Mouse (Mus musculus): ENCODE data around the gene Rexo1. TPM values are rescaled to one million over a fixed set of nuclear protein-coding genes. Genes with fewer than 3 reads are reported as not detected.

The Rexo1 gene
- polyA plus RNA-seq, 2 experiments, result 10.7 to 19.1 TPM

DNA sequence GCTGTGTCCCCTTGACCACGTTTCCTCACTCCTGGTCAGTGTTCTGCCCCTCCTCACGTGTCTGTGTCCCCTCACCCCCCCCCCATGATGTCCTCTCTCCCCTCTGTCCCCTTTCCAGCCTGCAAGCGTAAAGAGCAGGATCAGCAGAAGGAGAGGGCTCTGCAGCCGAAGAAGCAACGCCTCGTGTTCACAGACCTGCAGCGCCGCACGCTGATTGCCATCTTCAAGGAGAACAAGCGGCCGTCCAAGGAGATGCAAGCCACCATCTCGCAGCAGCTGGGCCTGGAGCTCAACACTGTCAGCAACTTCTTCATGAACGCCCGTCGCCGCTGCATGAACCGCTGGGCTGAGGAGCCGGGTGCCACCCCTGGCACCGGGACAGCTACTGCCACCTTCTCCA, 47.6 kb downstream of the Rexo1 start:
- Histone ChIP-seq H3K27me3 (ENCODE audit: control insufficient read depth, insufficient read depth, low read length) (peaks cover 34% of the 10 kb centered on the region), H3K9me3 (ENCODE audit: control insufficient read depth, low read length) (no peaks in the 10 kb centered on the region), H3K9ac (replicated peaks) (no peak overlapping the region), H3K36me3 (replicated peaks; ENCODE audit: control insufficient read depth, insufficient read depth, low read depth) (no peaks in the 10 kb centered on the region), H3K27ac (no peak overlapping the region), H3K4me2 (ENCODE audit: low read depth) (no peak overlapping the region), H3K4me3 (ENCODE audit: insufficient read depth in 1 of 2, low read depth in 2 of 2, low read length in 2 of 2) (no peak overlapping the region), H3K4me1 (replicated peaks; ENCODE audit: control insufficient read depth in 2 of 2, insufficient read depth in 2 of 2, low read length in 1 of 2) (peaks cover 0 to 7% of the 10 kb centered on the region in 2 experiments; a peak in 2 of 4 replicates)
- TF ChIP-seq CTCF (IDR thresholded peaks at IDR 0.05; ENCODE audit: low read depth) (no peak), EP300 (IDR thresholded peaks at IDR 0.05; ENCODE audit: low read depth) (no peak)
- ATAC-seq (ENCODE audit: insufficient read depth) (no peak), DNase-seq (ENCODE audit: low read depth in 3 of 3, low spot score in 3 of 3) (no peak)
- WGBS (ENCODE audit: insufficient replicate concordance), result 20% methylated on average over 19 of the region's 19 CpGs

DNA sequence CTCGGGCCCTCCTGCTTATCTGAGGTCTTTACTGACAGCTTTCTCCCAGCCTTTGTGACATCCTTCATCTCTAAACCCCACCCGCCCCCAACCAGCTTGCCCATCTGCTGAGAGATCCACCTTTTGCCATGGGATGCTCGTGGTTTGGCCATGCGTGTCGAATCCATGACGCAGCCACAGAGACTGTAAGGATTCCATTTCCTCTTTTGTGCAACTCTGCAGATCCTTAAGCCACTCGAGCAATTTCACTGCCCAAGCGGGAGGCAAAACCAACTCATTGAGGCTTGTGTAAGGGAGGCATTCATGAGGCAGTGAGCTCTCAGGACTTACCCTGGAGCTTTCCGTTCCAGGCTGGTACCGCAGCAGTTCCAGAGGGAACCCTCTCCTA, 51.1 kb downstream of the Rexo1 start:
- no peak overlapping the region for H3K4me3 ChIP-seq (ENCODE audit: insufficient read depth in 1 of 2, low read depth in 2 of 2, low read length in 2 of 2)
- peaks cover 0 to 10% of the 10 kb centered on the region in 2 experiments; a peak in 2 of 4 replicates for H3K4me1 ChIP-seq (replicated peaks; ENCODE audit: control insufficient read depth in 2 of 2, insufficient read depth in 2 of 2, low read length in 1 of 2)
- no peaks in the 10 kb centered on the region for H3K36me3 ChIP-seq (replicated peaks; ENCODE audit: control insufficient read depth, insufficient read depth, low read depth)
- no peaks in the 10 kb centered on the region for H3K9me3 ChIP-seq (ENCODE audit: control insufficient read depth, low read length)
- ATAC-seq (ENCODE audit: insufficient read depth) (no peak), DNase-seq (ENCODE audit: low read depth in 3 of 3, low spot score in 3 of 3) (no peak)
- peak overlapping the region; percentile 66; the same call in 1 of the 2 replicates for H3K4me2 ChIP-seq (ENCODE audit: low read depth)
- WGBS (ENCODE audit: insufficient replicate concordance), result 32% methylated on average over 10 of the region's 10 CpGs
- no peak overlapping the region for H3K9ac ChIP-seq (replicated peaks)
- TF ChIP-seq EP300 (IDR thresholded peaks at IDR 0.05; ENCODE audit: low read depth) (no peak), CTCF (IDR thresholded peaks at IDR 0.05; ENCODE audit: low read depth) (no peak)
- H3K27me3 ChIP-seq (ENCODE audit: control insufficient read depth, insufficient read depth, low read length), result peaks cover 42% of the 10 kb centered on the region
- no peak overlapping the region for H3K27ac ChIP-seq

DNA sequence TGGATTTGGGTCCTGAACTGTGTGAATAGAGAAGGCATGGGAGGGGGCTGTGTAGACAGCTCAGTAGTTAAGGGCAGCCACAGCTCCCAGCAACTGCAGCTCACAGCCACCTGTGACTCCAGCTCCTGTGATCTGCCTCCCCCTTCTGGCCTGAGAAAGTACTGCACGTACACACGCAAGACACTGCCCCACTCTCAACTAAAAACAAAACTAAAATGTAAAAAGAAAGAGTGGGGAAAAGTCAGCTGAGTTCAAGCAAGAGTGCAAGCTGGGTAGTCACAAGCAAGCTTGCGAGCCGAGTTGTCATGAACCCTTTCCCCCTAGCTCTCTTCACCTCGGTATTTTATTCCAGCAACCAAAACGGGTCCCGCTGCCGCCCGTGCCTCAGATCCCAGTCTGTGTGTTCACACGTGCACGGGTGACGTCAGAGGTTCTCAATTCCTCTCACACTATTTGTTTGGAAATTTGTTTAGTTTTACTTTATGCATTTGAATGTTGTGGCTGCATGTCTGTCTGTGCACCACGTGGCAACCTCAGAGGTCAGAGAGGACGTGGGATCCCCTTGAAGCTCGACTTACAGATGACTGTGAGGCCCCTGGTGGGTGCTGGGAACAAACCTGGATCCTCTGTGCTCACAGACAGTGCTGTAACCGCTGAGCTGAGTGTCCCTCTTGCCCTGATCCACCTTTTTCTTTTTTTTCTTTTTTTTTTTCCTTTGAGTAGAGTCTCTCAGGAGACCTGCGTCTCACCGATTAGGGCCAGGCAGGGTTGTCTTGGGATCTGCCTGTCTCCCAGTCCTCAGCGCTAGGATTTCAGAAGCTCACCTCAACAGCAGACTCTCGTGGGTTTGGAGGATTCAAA, 51.7 kb downstream of the Rexo1 start:
- peak; percentile 47 to 60 (median 53) for DNase-seq (ENCODE audit: low read depth in 3 of 3, low spot score in 3 of 3)
- peak overlapping the region; percentile 66 for H3K4me2 ChIP-seq (ENCODE audit: low read depth)
- H3K9me3 ChIP-seq (ENCODE audit: control insufficient read depth, low read length), result no peaks in the 10 kb centered on the region
- peaks cover 0 to 10% of the 10 kb centered on the region in 2 experiments; a peak in 2 of 4 replicates for H3K4me1 ChIP-seq (replicated peaks; ENCODE audit: control insufficient read depth in 2 of 2, insufficient read depth in 2 of 2, low read length in 1 of 2)
- 7% methylated on average over 20 of the region's 20 CpGs for WGBS (ENCODE audit: insufficient replicate concordance)
- H3K27ac ChIP-seq, result no peak overlapping the region
- peaks cover 47% of the 10 kb centered on the region for H3K27me3 ChIP-seq (ENCODE audit: control insufficient read depth, insufficient read depth, low read length)
- TF ChIP-seq EP300 (IDR thresholded peaks at IDR 0.05; ENCODE audit: low read depth), result no peak
- peak; percentile 97 for TF ChIP-seq CTCF (IDR thresholded peaks at IDR 0.05; ENCODE audit: low read depth)
- peak overlapping the region; percentile 46 to 60 for H3K4me3 ChIP-seq (ENCODE audit: insufficient read depth in 1 of 2, low read depth in 2 of 2, low read length in 2 of 2)
- H3K36me3 ChIP-seq (replicated peaks; ENCODE audit: control insufficient read depth, insufficient read depth, low read depth), result no peaks in the 10 kb centered on the region
- peak overlapping the region; percentile 39; the same call in 1 of the 2 replicates for H3K9ac ChIP-seq (replicated peaks)
- peak; percentile 73 for ATAC-seq (ENCODE audit: insufficient read depth)

DNA sequence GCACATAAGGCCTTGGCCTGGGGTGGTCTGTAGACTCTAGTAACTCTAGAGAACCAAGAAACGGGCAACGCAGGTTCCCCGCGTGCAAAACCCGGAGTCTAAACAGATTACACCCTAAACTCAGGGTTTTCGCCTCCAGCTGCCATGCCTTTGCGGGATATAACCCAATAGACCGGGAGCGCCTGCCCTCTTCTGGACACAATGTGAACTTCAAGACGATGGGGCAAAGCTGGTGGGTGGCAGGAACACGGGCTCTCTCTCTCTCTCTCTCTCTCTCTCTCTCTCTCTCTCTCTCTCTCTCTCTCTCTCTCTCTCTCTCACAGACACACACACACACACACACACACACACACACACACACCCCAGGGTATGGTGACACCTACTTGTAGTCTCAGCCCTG, 55.1 kb downstream of the Rexo1 start:
- Histone ChIP-seq H3K4me2 (ENCODE audit: low read depth) (no peak overlapping the region), H3K9me3 (ENCODE audit: control insufficient read depth, low read length) (no peaks in the 10 kb centered on the region), H3K9ac (replicated peaks) (no peak overlapping the region), H3K4me3 (ENCODE audit: insufficient read depth in 1 of 2, low read depth in 2 of 2, low read length in 2 of 2) (no peak overlapping the region), H3K4me1 (replicated peaks; ENCODE audit: control insufficient read depth in 2 of 2, insufficient read depth in 2 of 2, low read length in 1 of 2) (peaks cover 0 to 10% of the 10 kb centered on the region in 2 experiments; a peak in 2 of 4 replicates), H3K36me3 (replicated peaks; ENCODE audit: control insufficient read depth, insufficient read depth, low read depth) (no peaks in the 10 kb centered on the region), H3K27ac (no peak overlapping the region), H3K27me3 (ENCODE audit: control insufficient read depth, insufficient read depth, low read length) (peaks cover 51% of the 10 kb centered on the region)
- TF ChIP-seq CTCF (IDR thresholded peaks at IDR 0.05; ENCODE audit: low read depth), result peak; percentile 88
- TF ChIP-seq EP300 (IDR thresholded peaks at IDR 0.05; ENCODE audit: low read depth), result no peak
- peak; percentile 38 to 50 (median 41) for DNase-seq (ENCODE audit: low read depth in 3 of 3, low spot score in 3 of 3)
- WGBS (ENCODE audit: insufficient replicate concordance), result 1% methylated on average over 11 of the region's 11 CpGs
- ATAC-seq (ENCODE audit: insufficient read depth), result no peak

DNA sequence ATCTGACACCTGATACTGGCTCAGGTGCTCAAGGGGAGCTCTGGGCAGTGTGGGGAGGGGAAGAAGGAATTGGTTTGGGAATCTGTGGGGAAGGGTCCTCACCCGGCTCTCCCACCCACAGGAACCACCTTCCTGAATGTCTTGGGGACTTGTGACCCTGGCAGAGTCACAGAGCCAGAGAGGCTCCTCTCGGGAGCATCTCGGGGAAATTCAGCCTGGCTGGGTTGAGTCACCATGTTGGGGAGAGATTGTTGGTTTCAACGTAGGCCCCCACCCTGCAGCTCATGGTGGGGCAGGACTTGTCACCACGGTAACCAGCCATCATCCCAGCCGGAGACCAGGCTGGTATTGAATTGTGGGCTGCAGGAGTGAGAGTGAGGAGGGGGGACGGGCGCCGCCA, 56.6 kb downstream of the Rexo1 start:
- Histone ChIP-seq H3K9me3 (ENCODE audit: control insufficient read depth, low read length) (no peaks in the 10 kb centered on the region), H3K27me3 (ENCODE audit: control insufficient read depth, insufficient read depth, low read length) (peaks cover 57% of the 10 kb centered on the region), H3K9ac (replicated peaks) (no peak overlapping the region), H3K27ac (no peak overlapping the region), H3K4me2 (ENCODE audit: low read depth) (no peak overlapping the region), H3K36me3 (replicated peaks; ENCODE audit: control insufficient read depth, insufficient read depth, low read depth) (no peaks in the 10 kb centered on the region), H3K4me1 (replicated peaks; ENCODE audit: control insufficient read depth in 2 of 2, insufficient read depth in 2 of 2, low read length in 1 of 2) (peaks cover 0 to 8% of the 10 kb centered on the region in 2 experiments; a peak in 2 of 4 replicates), H3K4me3 (ENCODE audit: insufficient read depth in 1 of 2, low read depth in 2 of 2, low read length in 2 of 2) (no peak overlapping the region)
- ATAC-seq (ENCODE audit: insufficient read depth) (no peak), DNase-seq (ENCODE audit: low read depth in 3 of 3, low spot score in 3 of 3) (no peak)
- 6% methylated on average over 9 of the region's 9 CpGs for WGBS (ENCODE audit: insufficient replicate concordance)
- TF ChIP-seq EP300 (IDR thresholded peaks at IDR 0.05; ENCODE audit: low read depth) (no peak), CTCF (IDR thresholded peaks at IDR 0.05; ENCODE audit: low read depth) (no peak)
